Mouse (Mus musculus): ENCODE data around the gene Tnfrsf1b.

DNA sequence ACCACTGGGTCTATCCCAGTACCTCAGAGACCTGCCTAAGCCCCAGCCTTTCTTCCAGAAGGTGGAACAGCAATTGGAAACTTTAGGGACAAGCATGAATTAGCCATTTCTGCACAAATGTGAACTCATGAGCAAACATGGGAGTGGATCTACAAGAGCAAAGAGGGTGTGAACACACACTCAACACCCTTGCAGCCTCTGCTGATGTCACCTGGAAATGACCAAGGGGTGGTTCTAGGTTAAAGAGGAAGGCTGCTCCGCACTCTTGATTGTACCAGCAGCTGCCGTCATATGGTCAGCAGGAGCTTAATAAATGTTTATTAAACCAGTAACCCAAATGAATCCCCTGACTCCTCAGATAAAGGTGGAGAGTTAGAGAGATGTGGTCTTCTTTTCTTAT, 16.0 kb downstream of the Tnfrsf1b start:
- no peak for TF ChIP-seq EP300 (IDR thresholded peaks at IDR 0.05; ENCODE audit: insufficient read depth, low read depth, low read length)
- TF ChIP-seq POLR2A (IDR thresholded peaks at IDR 0.05; ENCODE audit: insufficient read depth, low read length) = no peak

Measured in ES-Bruce4 (cell line).